Mouse (Mus musculus): Measurements from ENCODE around the gene Tbc1d4.

The Tbc1d4 gene

GRCm38 (mm10) chr14:101447857-101448256 lies 161.1 kb downstream of the Tbc1d4 start:
- no peak for ATAC-seq (ENCODE audit: insufficient number of reproducible peaks, low FRiP score, low TSS enrichment)

GRCm38 (mm10) chr14:101445205-101445604 lies 163.8 kb downstream of the Tbc1d4 start:
- no peak for ATAC-seq (ENCODE audit: insufficient number of reproducible peaks, low FRiP score, low TSS enrichment)

- ATAC-seq (ENCODE audit: insufficient number of reproducible peaks, low FRiP score, low TSS enrichment), result peak; percentile 94
Measured at GRCm38 (mm10) chr14:101437925-101438324, 171.1 kb downstream of the Tbc1d4 start.

GRCm38 (mm10) chr14:101430536-101430935 lies 178.5 kb downstream of the Tbc1d4 start:
- ATAC-seq (ENCODE audit: insufficient number of reproducible peaks, low FRiP score, low TSS enrichment), result no peak

- ATAC-seq (ENCODE audit: insufficient number of reproducible peaks, low FRiP score, low TSS enrichment), result no peak
Measured at GRCm38 (mm10) chr14:101428805-101429516, 180.0 kb downstream of the Tbc1d4 start.

- no peak for ATAC-seq (ENCODE audit: insufficient number of reproducible peaks, low FRiP score, low TSS enrichment)
Measured at GRCm38 (mm10) chr14:101417679-101418078, 191.3 kb downstream of the Tbc1d4 start.
